Mouse (Mus musculus) megakaryocyte, adult 5-6 weeks (primary cell): ENCODE measurements around the gene Gm10322. TPM values are rescaled to one million over a fixed set of nuclear protein-coding genes. Genes with fewer than 3 reads are reported as not detected.

ENCODE experiments used
- ATAC-seq: 2 replicates; pipeline ENCODE4 v1.8.0; 2016; ENCODE audit warnings: mild to moderate bottlenecking, inconsistent platforms; ENCODE audit not compliant: poor library complexity, severe bottlenecking
- total RNA-seq, 2 experiments: library from RNA; stranded (forward) in 1 of 2; stranded (reverse) in 1 of 2; fragments of 153-499, 151-499 nt in 1 of 2; fragments of 221-1000, 200-1000 nt in 1 of 2; gene quantifications; 2 replicates each; pipeline versions ENCODE4 v1.2.3 to v1.2.4; 2015 to 2017

Gene Gm10322
- total RNA-seq, 2 experiments from 2014 or later: not detected

DNA sequence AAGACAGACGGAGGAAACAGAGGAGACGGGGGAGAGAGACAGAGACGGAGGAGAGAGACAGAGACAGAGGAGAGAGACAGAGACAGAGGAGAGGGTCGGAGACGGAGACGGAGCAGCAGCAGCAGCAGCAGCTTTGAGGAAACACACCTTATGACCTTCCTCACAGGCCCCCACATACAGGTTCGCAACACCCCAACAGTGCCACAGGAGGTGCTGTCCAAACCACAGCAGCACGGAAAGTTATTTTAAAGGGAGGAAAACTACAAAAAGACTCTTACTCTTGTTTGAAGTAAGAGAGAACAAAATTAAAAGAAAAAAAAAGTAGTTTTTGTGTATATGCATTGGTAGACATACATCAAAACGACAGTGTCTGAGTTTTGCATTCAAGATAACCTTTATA is 27.8 kb downstream of the Gm10322 start:
- ATAC-seq: no peak

- no peak for ATAC-seq
Measured at GRCm38 (mm10) chr10:59644710-59645109, 28.8 kb downstream of the Gm10322 start.

DNA sequence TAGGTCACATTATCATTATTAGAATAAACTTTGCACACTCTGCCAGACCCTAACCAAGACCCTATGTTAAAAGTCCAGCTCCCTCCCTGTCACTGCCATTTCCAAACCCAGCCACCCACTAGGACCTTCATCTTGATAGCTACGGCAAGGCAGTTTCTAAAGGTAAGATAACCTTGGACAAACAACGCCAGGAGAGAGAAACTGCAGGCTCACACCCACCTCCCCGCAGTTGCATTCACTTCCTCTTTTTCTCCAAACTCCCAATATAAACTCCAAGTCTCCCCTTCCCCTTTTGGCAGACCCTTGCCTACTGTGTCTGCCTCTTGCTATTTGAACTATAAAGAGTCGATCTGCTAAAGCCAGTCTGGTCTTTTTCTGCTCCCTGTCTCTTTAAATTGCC is 29.3 kb downstream of the Gm10322 start:
- ATAC-seq: peak; percentile 75

- ATAC-seq: no peak
Measured at GRCm38 (mm10) chr10:59646821-59647378, 31.0 kb downstream of the Gm10322 start.

DNA sequence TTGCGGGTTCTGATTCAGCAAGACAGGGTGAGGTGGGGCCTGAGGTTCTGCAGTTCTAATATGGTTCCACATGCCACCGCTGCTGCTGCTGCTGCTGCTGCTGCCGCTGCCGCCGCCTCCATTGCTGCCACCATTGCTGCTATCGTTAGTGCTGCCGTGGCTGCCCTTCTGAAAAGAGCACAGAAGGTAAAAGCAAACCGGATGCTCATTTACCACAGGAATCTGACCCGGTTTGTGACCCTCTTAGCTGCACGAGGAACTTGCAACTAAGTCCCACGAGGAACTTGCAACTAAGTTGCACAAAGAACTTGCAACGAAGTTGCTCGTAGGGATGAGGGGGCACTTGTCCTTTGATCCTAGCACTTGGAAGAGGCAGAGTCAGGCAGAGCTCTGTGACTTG is 40.9 kb downstream of the Gm10322 start:
- ATAC-seq: peak; percentile 33

- ATAC-seq: no peak
Measured at GRCm38 (mm10) chr10:59664765-59665164, 48.9 kb downstream of the Gm10322 start.

DNA sequence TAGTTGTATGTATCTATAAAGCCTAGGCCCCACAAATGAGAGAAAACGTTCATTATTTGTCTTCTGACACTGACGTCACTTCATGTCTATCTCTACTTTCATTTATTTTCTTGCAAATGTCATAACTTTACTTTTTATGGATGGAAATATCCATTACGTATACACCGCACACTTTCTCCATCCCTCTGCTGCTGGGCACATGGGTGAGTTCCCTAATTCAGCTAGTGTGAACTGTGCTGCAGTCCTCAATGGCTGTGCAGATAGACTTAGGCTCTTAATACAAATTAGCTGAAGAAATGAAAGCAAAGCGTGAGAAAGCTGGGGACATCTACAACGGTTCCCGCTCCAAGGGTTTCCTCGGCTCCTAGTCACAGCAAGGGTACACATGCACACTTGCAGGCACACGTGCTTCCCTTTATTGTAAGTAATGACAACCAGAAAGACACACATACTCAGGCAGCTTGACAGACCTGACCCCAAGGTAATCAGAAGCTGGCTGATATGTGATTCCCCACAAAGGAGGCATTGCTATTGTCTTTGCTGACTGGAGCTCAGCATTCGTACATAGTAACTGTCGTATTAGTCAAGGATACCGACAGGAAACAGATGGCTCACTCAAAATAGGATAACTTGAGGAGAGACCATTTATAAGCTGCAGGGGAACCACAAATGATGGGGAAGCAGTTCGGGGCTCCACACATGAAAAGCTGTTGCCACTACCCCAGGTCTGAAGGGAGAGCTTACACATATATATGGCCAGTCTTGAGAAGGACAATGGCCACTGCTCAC is 49.8 kb downstream of the Gm10322 start:
- peak; percentile 52 for ATAC-seq

Other genes starting within 250 kb of the Gm10322 start
- 33.3 and 39.3 TPM in 2 replicates for gene Gm10273, start 220.4 kb upstream of the Gm10322 start, total RNA-seq (2015)
- 25.7 and 55.3 TPM in 2 replicates for gene Gm10273, start 220.4 kb upstream of the Gm10322 start, total RNA-seq (2017)
- not detected in 2 replicates for gene Pla2g12b, start 212.4 kb upstream of the Gm10322 start, total RNA-seq (2015)
- not detected in 2 replicates for gene Pla2g12b, start 212.4 kb upstream of the Gm10322 start, total RNA-seq (2017)
- gene Oit3, start 174.3 kb upstream of the Gm10322 start, total RNA-seq (2015): 0.50 and 1.2 TPM in 2 replicates
- gene Oit3, start 174.3 kb upstream of the Gm10322 start, total RNA-seq (2017): 0.66 and 7.1 TPM in 2 replicates
- 16.7 and 17.0 TPM in 2 replicates for gene Mcu, start 629 bp downstream of the Gm10322 start, total RNA-seq (2015)
- gene Mcu, start 629 bp downstream of the Gm10322 start, total RNA-seq (2017): 26.3 and 28.6 TPM in 2 replicates
- 29.7 and 34.2 TPM in 2 replicates for gene Micu1, start 86.4 kb downstream of the Gm10322 start, total RNA-seq (2015)
- 42.2 and 58.8 TPM in 2 replicates for gene Micu1, start 86.4 kb downstream of the Gm10322 start, total RNA-seq (2017)